Mouse (Mus musculus) 3134 (cell line): ENCODE measurements around the gene Slc25a13.

Experiments
- DNase-seq: peaks from one replicate; pipeline ENCODE4 v3.0.0-alpha.2; 2011; ENCODE audit warnings: low spot score; ENCODE audit not compliant: insufficient read length; ENCODE audit errors: extremely low read depth

Slc25a13 gene

GRCm38 (mm10) chr6:6173166-6173934, 43.6 kb downstream of the Slc25a13 start:
- no peak for DNase-seq

GRCm38 (mm10) chr6:6168566-6169134, 48.3 kb downstream of the Slc25a13 start:
- DNase-seq = peak; percentile 56

- no peak for DNase-seq
Observed at GRCm38 (mm10) chr6:6167339-6168126, 49.4 kb downstream of the Slc25a13 start.

- no peak for DNase-seq
Observed at GRCm38 (mm10) chr6:6162993-6163623, 53.9 kb downstream of the Slc25a13 start.

- no peak for DNase-seq
Observed at GRCm38 (mm10) chr6:6162146-6162545, 54.8 kb downstream of the Slc25a13 start.

- DNase-seq = peak; percentile 15
Observed at GRCm38 (mm10) chr6:6160645-6161426, 56.1 kb downstream of the Slc25a13 start.

- no peak for DNase-seq
Observed at GRCm38 (mm10) chr6:6159221-6159859, 57.6 kb downstream of the Slc25a13 start.

GRCm38 (mm10) chr6:6153426-6153825, 63.5 kb downstream of the Slc25a13 start:
- no peak for DNase-seq

GRCm38 (mm10) chr6:6150811-6151210, 66.2 kb downstream of the Slc25a13 start:
- no peak for DNase-seq

GRCm38 (mm10) chr6:6149751-6150150, 67.2 kb downstream of the Slc25a13 start:
- DNase-seq = no peak

GRCm38 (mm10) chr6:6149329-6149728, 67.6 kb downstream of the Slc25a13 start:
- no peak for DNase-seq

- no peak for DNase-seq
Observed at GRCm38 (mm10) chr6:6145412-6145811, 71.6 kb downstream of the Slc25a13 start.

- DNase-seq = no peak
Observed at GRCm38 (mm10) chr6:6143525-6143924, 73.4 kb downstream of the Slc25a13 start.

- no peak for DNase-seq
Observed at GRCm38 (mm10) chr6:6140370-6140769, 76.6 kb downstream of the Slc25a13 start.

GRCm38 (mm10) chr6:6139061-6139460, 77.9 kb downstream of the Slc25a13 start:
- DNase-seq = no peak

GRCm38 (mm10) chr6:6136812-6137211, 80.2 kb downstream of the Slc25a13 start:
- no peak for DNase-seq

- DNase-seq = no peak
Observed at GRCm38 (mm10) chr6:6134935-6135334, 82.0 kb downstream of the Slc25a13 start.

- DNase-seq = no peak
Observed at GRCm38 (mm10) chr6:6133556-6134050, 83.4 kb downstream of the Slc25a13 start.

- no peak for DNase-seq
Observed at GRCm38 (mm10) chr6:6132047-6132446, 84.9 kb downstream of the Slc25a13 start.

- DNase-seq = no peak
Observed at GRCm38 (mm10) chr6:6125620-6126019, 91.4 kb downstream of the Slc25a13 start.
